In the genomic region with DNA sequence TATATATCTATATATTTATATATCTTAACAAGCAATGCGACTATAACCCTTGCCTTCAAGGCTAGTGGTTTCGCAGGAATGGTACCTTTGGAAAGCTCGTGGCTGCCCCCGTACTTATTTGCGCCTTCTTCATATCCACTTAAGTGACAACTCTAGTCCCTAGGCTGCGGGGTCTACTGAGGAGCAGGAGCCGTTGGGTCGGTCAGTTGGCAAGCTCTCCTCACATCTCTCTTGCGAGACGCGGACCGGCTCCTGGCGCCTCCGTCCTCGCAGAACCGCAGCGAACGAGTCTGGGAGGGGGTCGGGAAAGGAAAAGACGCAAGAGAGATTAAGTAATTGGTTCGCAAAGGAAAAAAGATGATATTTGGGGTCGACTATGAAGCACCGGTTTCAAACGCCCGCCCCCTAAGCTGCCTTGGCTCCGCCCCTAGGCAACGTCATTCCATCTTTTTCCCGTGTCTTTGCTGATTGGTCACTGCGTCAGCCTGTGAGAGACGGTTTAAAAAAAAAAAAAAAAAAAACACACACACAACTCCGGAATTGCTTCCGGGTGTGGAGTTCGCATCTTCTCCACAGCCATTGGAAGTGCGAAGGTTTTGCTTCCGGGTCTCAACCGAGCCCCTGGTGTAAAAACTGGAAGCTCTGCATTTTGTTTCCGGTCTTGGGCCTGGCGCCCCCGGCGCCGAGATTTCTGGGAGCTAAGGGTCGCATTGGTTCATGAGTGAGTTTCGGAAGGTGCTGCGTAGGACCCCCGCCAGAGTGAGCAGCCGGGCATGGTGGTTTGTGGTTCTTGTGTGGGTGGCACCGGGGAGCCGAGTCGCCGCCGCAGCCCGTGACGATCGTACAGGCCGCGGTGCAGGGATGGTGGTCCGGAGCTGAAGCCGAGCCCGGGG, we compare ENCODE assay signal across 8 mouse cellular contexts. TPM values are rescaled to one million over a fixed set of nuclear protein-coding genes. Genes with fewer than 3 reads are reported as not detected.
DNase-seq lines count a peak whose midpoint lies in the region; ATAC-seq and TF ChIP-seq lines count a peak whose summit lies in the region.

A gene (minus strand): TSS at position 460 of the 893 bp plus-strand sequence.
A gene (plus strand): TSS at position 595 of the 893 bp plus-strand sequence.

- H3K4me2 ChIP-seq in forebrain, embryonic 16.5 days (ENCODE audit: low read length), result peak within 1 kb of the TSS; percentile 91
- peak within 1 kb of the TSS; percentile 76 for H3K4me2 ChIP-seq in lung, embryonic 14.5 days

- peak within 1 kb of the TSS; percentile 69 for H3K27ac ChIP-seq in forebrain, embryonic 16.5 days (ENCODE audit: low read length)
- peak within 1 kb of the TSS; percentile 88 for H3K27ac ChIP-seq in layer of hippocampus, adult 2 months
- peak within 1 kb of the TSS; percentile 76 for H3K27ac ChIP-seq in lung, embryonic 14.5 days (ENCODE audit: low read depth)
- peak within 1 kb of the TSS; percentile 28; the same call in 1 of the 2 replicates for H3K27ac ChIP-seq in olfactory bulb, adult 2 months (ENCODE audit: insufficient read depth, low read depth, low read length)
- H3K27ac ChIP-seq in thymus, adult 2 months (ENCODE audit: control insufficient read depth, insufficient read depth, low read length), result peak within 1 kb of the TSS; percentile 63

- H3K4me3 ChIP-seq in G1E (ENCODE audit: low read depth, low read length), result peak within 1 kb of the TSS; percentile 96
- peak within 1 kb of the TSS; percentile 85 for H3K4me3 ChIP-seq in forebrain, embryonic 16.5 days (replicated peaks; ENCODE audit: low read length)
- H3K4me3 ChIP-seq in layer of hippocampus, adult 2 months, result peak within 1 kb of the TSS; percentile 90
- H3K4me3 ChIP-seq in lung, embryonic 14.5 days (ENCODE audit: low read depth, low read length), result peak within 1 kb of the TSS; percentile 84
- peak within 1 kb of the TSS; percentile 93 for H3K4me3 ChIP-seq in olfactory bulb, adult 2 months (ENCODE audit: insufficient read depth, low read depth, low read length)
- peak within 1 kb of the TSS; percentile 79 for H3K4me3 ChIP-seq in thymus, adult 2 months (ENCODE audit: control insufficient read depth, insufficient read depth, low read length)

- intact Hi-C loops in heart, postnatal 36 days (cut with DNase I), result loop anchor here (2.0 to 10.0 kb wide), 4 partner anchors 119 to 1255 kb away; a partner anchor contains a TSS

- peaks cover 42% of the 10 kb centered on the region for H3K36me3 ChIP-seq in G1E (replicated peaks)
- H3K36me3 ChIP-seq in forebrain, embryonic 16.5 days (ENCODE audit: control insufficient read depth, insufficient read depth), result peaks cover 20% of the 10 kb centered on the region
- H3K36me3 ChIP-seq in lung, embryonic 14.5 days (ENCODE audit: insufficient read depth), result peaks cover 31% of the 10 kb centered on the region
- peaks cover 29% of the 10 kb centered on the region for H3K36me3 ChIP-seq in thymus, adult 2 months (ENCODE audit: control insufficient read depth, insufficient read depth, low read length)

- ATAC-seq in G1E (ENCODE audit: extremely low read depth, insufficient number of reproducible peaks, low FRiP score, poor library complexity, severe bottlenecking), result peak; percentile 98
- peak; percentile 99 for ATAC-seq in forebrain, embryonic 16.5 days
- peak; percentile 99 for ATAC-seq in lung, embryonic 14.5 days (ENCODE audit: insufficient read depth)

- peak; percentile 67 for TF ChIP-seq POLR2A in olfactory bulb, adult 2 months (IDR thresholded peaks at IDR 0.05; ENCODE audit: insufficient read depth, low read depth, low read length)
- peak; percentile 73 for TF ChIP-seq POLR2A in thymus, adult 2 months (IDR thresholded peaks at IDR 0.05; ENCODE audit: control insufficient read depth, extremely low read depth, insufficient read depth, low read length, poor library complexity)

- no peak for TF ChIP-seq CTCF in G1E (IDR thresholded peaks at IDR 0.05; ENCODE audit: low read depth, low read length)
- TF ChIP-seq CTCF in layer of hippocampus, adult 2 months (conservative IDR thresholded peaks at IDR 0.05), result peak; percentile 24
- no peak for TF ChIP-seq CTCF in lung, embryonic 14.5 days (IDR thresholded peaks at IDR 0.05; ENCODE audit: low read depth)
- no peak for TF ChIP-seq CTCF in olfactory bulb, adult 2 months (IDR thresholded peaks at IDR 0.05; ENCODE audit: insufficient read depth, low read depth, low read length)
- 0 out of 2 replicates have a peak, but pooled peaks have one; percentile 5 for TF ChIP-seq CTCF in thymus, adult 2 months (IDR thresholded peaks at IDR 0.05; ENCODE audit: borderline replicate concordance, control insufficient read depth, extremely low read depth, insufficient read depth, low read length, poor library complexity)

- WGBS in forebrain, embryonic 16.5 days, result under 1% methylated on average over 59 of the region's 59 CpGs
- under 1% methylated on average over 59 of the region's 59 CpGs for WGBS in lung, embryonic 14.5 days
- WGBS in olfactory bulb, adult 2 months, result under 1% methylated on average over 59 of the region's 59 CpGs
- under 1% methylated on average over 59 of the region's 59 CpGs for WGBS in thymus, adult 2 months

- H3K4me1 ChIP-seq in G1E (ENCODE audit: insufficient read depth, low read depth, low read length), result peaks cover 17% of the 10 kb centered on the region
- peaks cover 13% of the 10 kb centered on the region for H3K4me1 ChIP-seq in forebrain, embryonic 16.5 days (replicated peaks; ENCODE audit: control insufficient read depth, insufficient read depth, low read length)
- H3K4me1 ChIP-seq in lung, embryonic 14.5 days (ENCODE audit: insufficient read depth), result no peaks in the 10 kb centered on the region
- peaks cover 2% of the 10 kb centered on the region; the same call in 1 of the 2 replicates for H3K4me1 ChIP-seq in olfactory bulb, adult 2 months (ENCODE audit: control insufficient read depth, insufficient read depth, low read length)
- peaks cover 7% of the 10 kb centered on the region for H3K4me1 ChIP-seq in thymus, adult 2 months (replicated peaks; ENCODE audit: control insufficient read depth, insufficient read depth, low read length)

- DNase-seq in G1E (ENCODE audit: low spot score), result peak; percentile 91
- peak; percentile 92 to 97 for DNase-seq in cerebellum, adult 18-20 months
- DNase-seq in heart, postnatal 36 days, result peak; percentile 92
- peak; percentile 94 to 96 for DNase-seq in layer of hippocampus, adult 2 months (ENCODE audit: low spot score in 2 of 2)
- DNase-seq in lung, embryonic 14.5 days, result peak; percentile 98
- DNase-seq in thymus, adult 2 months, result peak; percentile 93

- no peaks in the 10 kb centered on the region for H3K9me3 ChIP-seq in G1E (replicated peaks)
- H3K9me3 ChIP-seq in forebrain, embryonic 16.5 days (ENCODE audit: control insufficient read depth, low read length), result no peaks in the 10 kb centered on the region
- no peaks in the 10 kb centered on the region for H3K9me3 ChIP-seq in lung, embryonic 14.5 days (ENCODE audit: low read depth, low read length)

- no peaks in the 10 kb centered on the region for H3K27me3 ChIP-seq in G1E (ENCODE audit: insufficient read depth, low read length)
- H3K27me3 ChIP-seq in forebrain, embryonic 16.5 days (replicated peaks; ENCODE audit: control insufficient read depth, insufficient read depth, low read length), result no peaks in the 10 kb centered on the region
- H3K27me3 ChIP-seq in lung, embryonic 14.5 days (ENCODE audit: insufficient read depth, low read length), result no peaks in the 10 kb centered on the region
- no peaks in the 10 kb centered on the region for H3K27me3 ChIP-seq in thymus, adult 2 months (ENCODE audit: control insufficient read depth, insufficient read depth, low read length)

- peak within 1 kb of the TSS; percentile 80 for H3K9ac ChIP-seq in forebrain, embryonic 16.5 days (replicated peaks; ENCODE audit: low read depth, low read length)
- peak within 1 kb of the TSS; percentile 80 for H3K9ac ChIP-seq in lung, embryonic 14.5 days

RNA-seq across cellular contexts. Expression of the first gene that starts in this region (rescaled TPM):
- total RNA-seq in G1E (2014; fragmentation: Nextera tagmentation), result 0.34 and 1.3 TPM in 2 replicates
- 0.11 and 0.17 TPM in 2 replicates for total RNA-seq in G1E (2017)
- 0.07 and 0.15 TPM in 2 replicates for polyA plus RNA-seq in G1E (2012)
- polyA plus RNA-seq in forebrain, embryonic 16.5 days (2015; fragmentation: Nextera tagmentation; extraction: Ambion mirVana), result 0.25 and 0.34 TPM in 2 replicates
- total RNA-seq in heart, postnatal 36 days (2021), result not detected
- 1 to 10 TPM; 1.0 to 1.3 TPM for total RNA-seq in layer of hippocampus, adult 2 months (2021)
- 0.30 and 0.88 TPM in 2 replicates for polyA plus RNA-seq in lung, embryonic 14.5 days (2014; fragmentation: Nextera tagmentation; extraction: Ambion mirVana)
- not detected in 2 replicates for polyA plus RNA-seq in olfactory bulb, adult 2 months (2012; ENCODE audit: insufficient read depth, insufficient read length, low replicate concordance, missing spikeins)
- polyA plus RNA-seq in thymus, adult 2 months (2012; rRNA removed), result 0.22 and 0.26 TPM in 2 replicates

RNA-seq across cellular contexts. Expression of the second gene that starts in this region (rescaled TPM):
- total RNA-seq in G1E (2014; fragmentation: Nextera tagmentation), result 90.8 and 114 TPM in 2 replicates
- total RNA-seq in G1E (2017), result 206 and 234 TPM in 2 replicates
- polyA plus RNA-seq in G1E (2012), result 14.8 and 21.0 TPM in 2 replicates
- 159 TPM in 2 replicates for polyA plus RNA-seq in forebrain, embryonic 16.5 days (2015; fragmentation: Nextera tagmentation; extraction: Ambion mirVana)
- total RNA-seq in heart, postnatal 36 days (2021), result 10 to 100 TPM; 68.5 to 72.9 TPM
- total RNA-seq in layer of hippocampus, adult 2 months (2021), result 10 to 100 TPM; 80.7 to 90.5 TPM
- 146 and 148 TPM in 2 replicates for polyA plus RNA-seq in lung, embryonic 14.5 days (2014; fragmentation: Nextera tagmentation; extraction: Ambion mirVana)
- not detected in 2 replicates for polyA plus RNA-seq in olfactory bulb, adult 2 months (2012; ENCODE audit: insufficient read depth, insufficient read length, low replicate concordance, missing spikeins)
- 12.3 and 12.6 TPM in 2 replicates for polyA plus RNA-seq in thymus, adult 2 months (2012; rRNA removed)

Comparison
In these comparisons a context has a peak if more than half of its experiments do, and no peak if none do; other contexts are left out.
1. Peak in every context shown above with its lines: DNase-seq, ATAC-seq, H3K4me3 ChIP-seq and H3K27ac ChIP-seq.
2. CTCF ChIP-seq: peak in layer of hippocampus, adult 2 months (single experiment) and thymus, adult 2 months (single experiment); none in G1E (single experiment), lung, embryonic 14.5 days (single experiment) and olfactory bulb, adult 2 months (single experiment).
3. H3K27ac ChIP-seq: peak in every context shown above with its lines; median percentile 88 in layer of hippocampus, adult 2 months; 76 in lung, embryonic 14.5 days; 69 in forebrain, embryonic 16.5 days; 63 in thymus, adult 2 months; 28 in olfactory bulb, adult 2 months.